Mouse (Mus musculus): ENCODE results near the gene Cyld. TPM values are rescaled to one million over a fixed set of nuclear protein-coding genes. Genes with fewer than 3 reads are reported as not detected.

Gene Cyld
- polyA plus RNA-seq, 1 experiment from 2014 or later, result 7.4 TPM

GRCm38 (mm10) chr8:88671575-88671974 is 25.3 kb upstream of the Cyld start:
- H3K9me3 ChIP-seq (ENCODE audit: control insufficient read depth, low read length), result no peaks in the 10 kb centered on the region
- ATAC-seq (ENCODE audit: low FRiP score, low TSS enrichment), result no peak
- H3K4me2 ChIP-seq (replicated peaks; ENCODE audit: low read depth), result no peak overlapping the region
- H3K36me3 ChIP-seq (ENCODE audit: control insufficient read depth, insufficient read depth, low read length), result no peaks in the 10 kb centered on the region
- DNase-seq (ENCODE audit: low spot score), result no peak
- no peak overlapping the region for H3K9ac ChIP-seq (ENCODE audit: low read length)
- no peak overlapping the region for H3K4me3 ChIP-seq (ENCODE audit: low read depth, low read length)
- no peak overlapping the region for H3K27ac ChIP-seq (replicated peaks)
- H3K27me3 ChIP-seq (ENCODE audit: control insufficient read depth, insufficient read depth, low read length), result no peaks in the 10 kb centered on the region
- no peaks in the 10 kb centered on the region for H3K4me1 ChIP-seq (replicated peaks; ENCODE audit: control insufficient read depth, insufficient read depth)
- TF ChIP-seq CTCF (IDR thresholded peaks at IDR 0.05; ENCODE audit: low read depth) (no peak), EP300 (optimal IDR thresholded peaks at IDR 0.05) (no peak)
- 70% methylated on average over 10 of the region's 10 CpGs for WGBS

- Histone ChIP-seq H3K27me3 (ENCODE audit: control insufficient read depth, insufficient read depth, low read length) (no peaks in the 10 kb centered on the region), H3K4me3 (ENCODE audit: low read depth, low read length) (no peak overlapping the region), H3K4me2 (replicated peaks; ENCODE audit: low read depth) (no peak overlapping the region), H3K36me3 (ENCODE audit: control insufficient read depth, insufficient read depth, low read length) (no peaks in the 10 kb centered on the region), H3K27ac (replicated peaks) (no peak overlapping the region), H3K4me1 (replicated peaks; ENCODE audit: control insufficient read depth, insufficient read depth) (no peaks in the 10 kb centered on the region), H3K9ac (ENCODE audit: low read length) (no peak overlapping the region), H3K9me3 (ENCODE audit: control insufficient read depth, low read length) (no peaks in the 10 kb centered on the region)
- TF ChIP-seq EP300 (optimal IDR thresholded peaks at IDR 0.05) (no peak), CTCF (IDR thresholded peaks at IDR 0.05; ENCODE audit: low read depth) (no peak)
- 64% methylated on average over 5 of the region's 5 CpGs for WGBS
- no peak for DNase-seq (ENCODE audit: low spot score)
- ATAC-seq (ENCODE audit: low FRiP score, low TSS enrichment), result no peak
Measured at GRCm38 (mm10) chr8:88673859-88674258, 23.0 kb upstream of the Cyld start.

GRCm38 (mm10) chr8:88675372-88676165 is 21.3 kb upstream of the Cyld start:
- Histone ChIP-seq H3K9ac (ENCODE audit: low read length) (no peak overlapping the region), H3K9me3 (ENCODE audit: control insufficient read depth, low read length) (no peaks in the 10 kb centered on the region), H3K36me3 (ENCODE audit: control insufficient read depth, insufficient read depth, low read length) (no peaks in the 10 kb centered on the region), H3K27ac (replicated peaks) (no peak overlapping the region), H3K4me2 (replicated peaks; ENCODE audit: low read depth) (no peak overlapping the region), H3K27me3 (ENCODE audit: control insufficient read depth, insufficient read depth, low read length) (no peaks in the 10 kb centered on the region), H3K4me3 (ENCODE audit: low read depth, low read length) (no peak overlapping the region), H3K4me1 (replicated peaks; ENCODE audit: control insufficient read depth, insufficient read depth) (no peaks in the 10 kb centered on the region)
- ATAC-seq (ENCODE audit: low FRiP score, low TSS enrichment), result no peak
- TF ChIP-seq CTCF (IDR thresholded peaks at IDR 0.05; ENCODE audit: low read depth) (no peak), EP300 (optimal IDR thresholded peaks at IDR 0.05) (no peak)
- 86% methylated on average over 12 of the region's 12 CpGs for WGBS
- no peak for DNase-seq (ENCODE audit: low spot score)

GRCm38 (mm10) chr8:88677071-88677470 is 19.8 kb upstream of the Cyld start:
- TF ChIP-seq CTCF (IDR thresholded peaks at IDR 0.05; ENCODE audit: low read depth), result no peak
- TF ChIP-seq EP300 (optimal IDR thresholded peaks at IDR 0.05), result no peak
- no peak overlapping the region for H3K4me3 ChIP-seq (ENCODE audit: low read depth, low read length)
- no peak overlapping the region for H3K27ac ChIP-seq (replicated peaks)
- no peaks in the 10 kb centered on the region for H3K36me3 ChIP-seq (ENCODE audit: control insufficient read depth, insufficient read depth, low read length)
- 88% methylated on average over 8 of the region's 8 CpGs for WGBS
- no peak overlapping the region for H3K9ac ChIP-seq (ENCODE audit: low read length)
- H3K27me3 ChIP-seq (ENCODE audit: control insufficient read depth, insufficient read depth, low read length), result no peaks in the 10 kb centered on the region
- H3K4me2 ChIP-seq (replicated peaks; ENCODE audit: low read depth), result no peak overlapping the region
- no peaks in the 10 kb centered on the region for H3K4me1 ChIP-seq (replicated peaks; ENCODE audit: control insufficient read depth, insufficient read depth)
- no peak for DNase-seq (ENCODE audit: low spot score)
- no peaks in the 10 kb centered on the region for H3K9me3 ChIP-seq (ENCODE audit: control insufficient read depth, low read length)
- ATAC-seq (ENCODE audit: low FRiP score, low TSS enrichment), result no peak

- Histone ChIP-seq H3K9ac (ENCODE audit: low read length) (no peak overlapping the region), H3K4me1 (replicated peaks; ENCODE audit: control insufficient read depth, insufficient read depth) (no peaks in the 10 kb centered on the region), H3K27ac (replicated peaks) (no peak overlapping the region), H3K27me3 (ENCODE audit: control insufficient read depth, insufficient read depth, low read length) (no peaks in the 10 kb centered on the region), H3K9me3 (ENCODE audit: control insufficient read depth, low read length) (no peaks in the 10 kb centered on the region), H3K4me2 (replicated peaks; ENCODE audit: low read depth) (no peak overlapping the region), H3K36me3 (ENCODE audit: control insufficient read depth, insufficient read depth, low read length) (no peaks in the 10 kb centered on the region), H3K4me3 (ENCODE audit: low read depth, low read length) (no peak overlapping the region)
- DNase-seq (ENCODE audit: low spot score), result no peak
- no peak for TF ChIP-seq EP300 (optimal IDR thresholded peaks at IDR 0.05)
- no peak for TF ChIP-seq CTCF (IDR thresholded peaks at IDR 0.05; ENCODE audit: low read depth)
- ATAC-seq (ENCODE audit: low FRiP score, low TSS enrichment), result no peak
- WGBS, result 83% methylated on average over 2 of the region's 2 CpGs
Measured at GRCm38 (mm10) chr8:88680566-88680965, 16.3 kb upstream of the Cyld start.

GRCm38 (mm10) chr8:88681046-88681445 is 15.8 kb upstream of the Cyld start:
- Histone ChIP-seq H3K4me3 (ENCODE audit: low read depth, low read length) (no peak overlapping the region), H3K9ac (ENCODE audit: low read length) (no peak overlapping the region), H3K27ac (replicated peaks) (no peak overlapping the region), H3K27me3 (ENCODE audit: control insufficient read depth, insufficient read depth, low read length) (no peaks in the 10 kb centered on the region), H3K4me2 (replicated peaks; ENCODE audit: low read depth) (no peak overlapping the region), H3K4me1 (replicated peaks; ENCODE audit: control insufficient read depth, insufficient read depth) (no peaks in the 10 kb centered on the region), H3K36me3 (ENCODE audit: control insufficient read depth, insufficient read depth, low read length) (no peaks in the 10 kb centered on the region), H3K9me3 (ENCODE audit: control insufficient read depth, low read length) (no peaks in the 10 kb centered on the region)
- no peak for TF ChIP-seq EP300 (optimal IDR thresholded peaks at IDR 0.05)
- no peak for DNase-seq (ENCODE audit: low spot score)
- WGBS, result 81% methylated on average over 8 of the region's 8 CpGs
- ATAC-seq (ENCODE audit: low FRiP score, low TSS enrichment), result no peak
